Mouse (Mus musculus): ENCODE data around the gene Wipi1. TPM values are rescaled to one million over a fixed set of nuclear protein-coding genes. Genes with fewer than 3 reads are reported as not detected.

Wipi1 gene
- polyA plus RNA-seq (2012; rRNA removed): 10.7 and 17.8 TPM in 2 replicates

GRCm38 (mm10) chr11:109611303-109612149, at the start of gene Wipi1:
Gene Wipi1 (minus strand): TSS chr11:109611967.

GRCm38 (mm10) chr11:109649206-109649605, 37.4 kb upstream of the Wipi1 start, which contains the start of gene Prkar1a:
Gene Prkar1a (plus strand): TSS chr11:109649405.

Other genes with a start within 250 kb of the Wipi1 start
- gene Gna13, start 249.1 kb downstream of the Wipi1 start, polyA plus RNA-seq (2012; rRNA removed): 25.8 and 30.4 TPM in 2 replicates
- gene 9930022D16Rik, start 198.1 kb downstream of the Wipi1 start, polyA plus RNA-seq (2012; rRNA removed): not detected in 2 replicates
- 63.6 and 88.0 TPM in 2 replicates for gene Amz2, start 186.0 kb downstream of the Wipi1 start, polyA plus RNA-seq (2012; rRNA removed)
- 2.9 and 4.3 TPM in 2 replicates for gene Arsg, start 138.6 kb downstream of the Wipi1 start, polyA plus RNA-seq (2012; rRNA removed)
- 3.1 and 3.6 TPM in 2 replicates for gene Slc16a6, start 138.4 kb downstream of the Wipi1 start, polyA plus RNA-seq (2012; rRNA removed)
- 203 and 210 TPM in 2 replicates for gene Prkar1a, start 37.4 kb upstream of the Wipi1 start, polyA plus RNA-seq (2012; rRNA removed)
- 2.3 and 2.9 TPM in 2 replicates for gene Fam20a, start 110.3 kb upstream of the Wipi1 start, polyA plus RNA-seq (2012; rRNA removed)
- not detected in 2 replicates for gene 1700012B07Rik, start 216.1 kb upstream of the Wipi1 start, polyA plus RNA-seq (2012; rRNA removed)